Mouse (Mus musculus) cerebellum, adult 11 months (tissue): ENCODE measurements at regions not wholly inside any gene's neighbourhood (a gene's known extent, or its start where the extent isn't known, plus 50 kb on each side); places are given as distances from the start of the nearest gene placed in this dataset.

ENCODE experiments used
- DNase-seq: peaks from one replicate; pipeline ENCODE4 v3.0.0; 2022

- no peak for DNase-seq
Observed at GRCm38 (mm10) chr19:60148313-60148965, 78.1 kb downstream of the Fam204a start.

- no peak for DNase-seq
Observed at GRCm38 (mm10) chr19:60146451-60147190, 79.9 kb downstream of the Fam204a start.

GRCm38 (mm10) chr19:60145242-60145641, 81.3 kb downstream of the Fam204a start:
- DNase-seq, result no peak

GRCm38 (mm10) chr19:60144336-60144989, 82.0 kb downstream of the Fam204a start:
- DNase-seq, result peak; percentile 56

- no peak for DNase-seq
Observed at GRCm38 (mm10) chr19:60138881-60139280, 87.6 kb downstream of the Fam204a start.

- DNase-seq, result no peak
Observed at GRCm38 (mm10) chr19:60136491-60136890, 90.0 kb downstream of the Fam204a start.

GRCm38 (mm10) chr19:60134447-60135328, 91.8 kb downstream of the Fam204a start:
- no peak for DNase-seq

- DNase-seq, result no peak
Observed at GRCm38 (mm10) chr19:60129635-60130034, 96.9 kb downstream of the Fam204a start.

- no peak for DNase-seq
Observed at GRCm38 (mm10) chr19:60124638-60125037, 101.9 kb downstream of the Fam204a start.

- no peak for DNase-seq
Observed at GRCm38 (mm10) chr19:60120917-60121316, 105.6 kb downstream of the Fam204a start.

- DNase-seq, result no peak
Observed at GRCm38 (mm10) chr19:60119051-60119450, 107.5 kb downstream of the Fam204a start.

- DNase-seq, result no peak
Observed at GRCm38 (mm10) chr19:60113666-60114388, 112.7 kb downstream of the Fam204a start.

GRCm38 (mm10) chr19:60110278-60110677, 116.2 kb downstream of the Fam204a start:
- no peak for DNase-seq

GRCm38 (mm10) chr19:60109488-60109887, 117.0 kb downstream of the Fam204a start:
- DNase-seq, result no peak

- no peak for DNase-seq
Observed at GRCm38 (mm10) chr19:60097915-60098314, 128.6 kb downstream of the Fam204a start.

GRCm38 (mm10) chr19:60074986-60075385, 131.5 kb upstream of the Rab11fip2 start:
- no peak for DNase-seq

- DNase-seq, result no peak
Observed at GRCm38 (mm10) chr19:60073328-60073727, 129.9 kb upstream of the Rab11fip2 start.

GRCm38 (mm10) chr19:60066183-60066582, 122.7 kb upstream of the Rab11fip2 start:
- no peak for DNase-seq

- DNase-seq, result no peak
Observed at GRCm38 (mm10) chr19:60055121-60055874, 111.8 kb upstream of the Rab11fip2 start.

GRCm38 (mm10) chr19:60051151-60051550, 107.7 kb upstream of the Rab11fip2 start:
- no peak for DNase-seq

- no peak for DNase-seq
Observed at GRCm38 (mm10) chr19:60040721-60041120, 97.3 kb upstream of the Rab11fip2 start.
